In the genomic region with DNA sequence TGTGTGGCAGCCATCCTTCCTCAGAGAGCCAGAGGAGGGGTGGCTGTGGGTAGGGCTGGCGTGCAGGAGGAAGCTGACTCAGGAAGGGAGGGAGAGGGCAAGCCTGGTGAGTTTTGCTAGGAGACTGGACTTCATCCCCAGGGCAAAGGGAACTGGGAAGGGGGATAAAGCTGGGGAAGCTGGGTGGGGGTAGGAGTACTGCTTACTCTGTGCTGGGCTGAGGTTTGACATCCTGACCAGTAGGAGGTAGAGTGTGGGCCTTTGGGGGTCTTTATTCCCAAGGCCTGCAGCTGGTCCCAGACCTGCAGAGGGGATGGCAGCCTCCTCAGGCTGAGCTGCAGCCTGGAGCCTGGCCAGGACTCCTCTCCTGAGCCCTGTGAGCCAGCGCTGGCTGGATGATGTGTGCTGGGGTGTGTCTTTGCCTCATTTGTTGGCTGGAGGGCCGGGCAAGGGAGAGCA, we compare ENCODE assay signal across 8 mouse cellular contexts. TPM values are rescaled to one million over a fixed set of nuclear protein-coding genes. Genes with fewer than 3 reads are reported as not detected.
DNase-seq lines count a peak whose midpoint lies in the region; ATAC-seq and TF ChIP-seq lines count a peak whose summit lies in the region.

No protein-coding gene starts in this region.

- H3K27me3 ChIP-seq in midbrain, embryonic 10.5 days (ENCODE audit: low read depth, poor library complexity, severe bottlenecking): peaks cover 92% of the 10 kb centered on the region
- H3K27me3 ChIP-seq in midbrain, embryonic 11.5 days (ENCODE audit: control insufficient read depth, insufficient read depth, low read length): peaks cover 6% of the 10 kb centered on the region
- H3K27me3 ChIP-seq in heart, embryonic 12.5 days (replicated peaks): peaks cover 5% of the 10 kb centered on the region
- no peaks in the 10 kb centered on the region for H3K27me3 ChIP-seq in kidney, postnatal 0 days (ENCODE audit: insufficient read depth, low read length)
- peaks cover 8% of the 10 kb centered on the region for H3K27me3 ChIP-seq in myocyte (ENCODE audit: control insufficient read depth, insufficient read depth, insufficient read length)
- H3K27me3 ChIP-seq in thymus, adult 2 months (ENCODE audit: control insufficient read depth, insufficient read depth, low read length): no peaks in the 10 kb centered on the region

- H3K9me3 ChIP-seq in midbrain, embryonic 10.5 days (replicated peaks): no peaks in the 10 kb centered on the region
- H3K9me3 ChIP-seq in midbrain, embryonic 11.5 days (ENCODE audit: control insufficient read depth, low read length): no peaks in the 10 kb centered on the region
- no peaks in the 10 kb centered on the region for H3K9me3 ChIP-seq in heart, embryonic 12.5 days (replicated peaks)
- H3K9me3 ChIP-seq in kidney, postnatal 0 days (replicated peaks; ENCODE audit: low read length): no peaks in the 10 kb centered on the region

- H3K36me3 ChIP-seq in midbrain, embryonic 10.5 days: no peaks in the 10 kb centered on the region
- H3K36me3 ChIP-seq in midbrain, embryonic 11.5 days (ENCODE audit: control insufficient read depth, insufficient read depth, low read length): no peaks in the 10 kb centered on the region
- H3K36me3 ChIP-seq in heart, embryonic 12.5 days: no peaks in the 10 kb centered on the region
- no peaks in the 10 kb centered on the region for H3K36me3 ChIP-seq in kidney, postnatal 0 days (ENCODE audit: insufficient read depth, low read length)
- no peaks in the 10 kb centered on the region for H3K36me3 ChIP-seq in myocyte (ENCODE audit: control insufficient read depth, insufficient read depth)
- H3K36me3 ChIP-seq in thymus, adult 2 months (ENCODE audit: control insufficient read depth, insufficient read depth, low read length): no peaks in the 10 kb centered on the region

- H3K9ac ChIP-seq in midbrain, embryonic 11.5 days (ENCODE audit: low read length): no peak overlapping the region
- no peak overlapping the region for H3K9ac ChIP-seq in heart, embryonic 12.5 days
- H3K9ac ChIP-seq in kidney, postnatal 0 days (ENCODE audit: low read depth, low read length): 0 out of 2 replicates have a peak overlapping the region, but pooled peaks have one; percentile 35

- TF ChIP-seq POLR2A in myocyte (IDR thresholded peaks at IDR 0.05; ENCODE audit: insufficient read length, low read depth): no peak
- TF ChIP-seq POLR2A in thymus, adult 2 months (IDR thresholded peaks at IDR 0.05; ENCODE audit: control insufficient read depth, extremely low read depth, insufficient read depth, low read length, poor library complexity): no peak

- 18% methylated on average over 3 of the region's 3 CpGs for WGBS in midbrain, embryonic 10.5 days
- 20% methylated on average over 3 of the region's 3 CpGs for WGBS in midbrain, embryonic 11.5 days
- WGBS in heart, embryonic 12.5 days: 23% methylated on average over 3 of the region's 3 CpGs
- WGBS in kidney, postnatal 0 days: 21% methylated on average over 3 of the region's 3 CpGs
- 68% methylated on average over 3 of the region's 3 CpGs for WGBS in thymus, adult 2 months

- peak overlapping the region; percentile 3 for H3K27ac ChIP-seq in midbrain, embryonic 10.5 days (replicated peaks)
- no peak overlapping the region for H3K27ac ChIP-seq in midbrain, embryonic 11.5 days (ENCODE audit: low read depth, low read length)
- H3K27ac ChIP-seq in heart, embryonic 12.5 days (ENCODE audit: poor library complexity, severe bottlenecking): peak overlapping the region; percentile 56
- peak overlapping the region; percentile 68 for H3K27ac ChIP-seq in kidney, postnatal 0 days
- H3K27ac ChIP-seq in thymus, adult 2 months (ENCODE audit: control insufficient read depth, insufficient read depth, low read length): no peak overlapping the region

- no peak overlapping the region for H3ac ChIP-seq in myocyte (ENCODE audit: control insufficient read depth, insufficient read length)

- no peak overlapping the region for H3K4me2 ChIP-seq in midbrain, embryonic 11.5 days
- H3K4me2 ChIP-seq in heart, embryonic 12.5 days: no peak overlapping the region
- H3K4me2 ChIP-seq in kidney, postnatal 0 days (ENCODE audit: low read length): no peak overlapping the region
- peak overlapping the region; percentile 60 for H3K4me2 ChIP-seq in myocyte (ENCODE audit: low read depth)

- DNase-seq in midbrain, embryonic 10.5 days (ENCODE audit: low spot score): no peak
- no peak for DNase-seq in midbrain, embryonic 11.5 days (ENCODE audit: low spot score, missing footprints)
- peak; percentile 35 for DNase-seq in kidney, postnatal 0 days (ENCODE audit: low spot score)
- no peak for DNase-seq in embryo, embryonic 10 days (ENCODE audit: low spot score)
- DNase-seq in thymus, adult 2 months: no peak
- DNase-seq in left cerebral cortex, adult 8-10 months (ENCODE audit: low spot score in 2 of 2): no peak

- TF ChIP-seq CTCF in kidney, postnatal 0 days (IDR thresholded peaks at IDR 0.05; ENCODE audit: low read depth): no peak
- TF ChIP-seq CTCF in thymus, adult 2 months (IDR thresholded peaks at IDR 0.05; ENCODE audit: borderline replicate concordance, control insufficient read depth, extremely low read depth, insufficient read depth, low read length, poor library complexity): no peak

- no peak overlapping the region for H3K4me3 ChIP-seq in midbrain, embryonic 10.5 days
- H3K4me3 ChIP-seq in midbrain, embryonic 11.5 days (ENCODE audit: low read depth, low read length): no peak overlapping the region
- no peak overlapping the region for H3K4me3 ChIP-seq in heart, embryonic 12.5 days
- H3K4me3 ChIP-seq in kidney, postnatal 0 days (replicated peaks; ENCODE audit: low read depth, low read length): no peak overlapping the region
- no peak overlapping the region for H3K4me3 ChIP-seq in myocyte
- no peak overlapping the region for H3K4me3 ChIP-seq in thymus, adult 2 months (ENCODE audit: control insufficient read depth, insufficient read depth, low read length)

- ATAC-seq in midbrain, embryonic 11.5 days (ENCODE audit: low FRiP score): no peak
- ATAC-seq in heart, embryonic 12.5 days (ENCODE audit: insufficient number of reproducible peaks, low FRiP score): no peak
- ATAC-seq in kidney, postnatal 0 days (replicated peaks; ENCODE audit: low FRiP score, low read depth): peak; percentile 74

- H3K79me2 ChIP-seq in myocyte (ENCODE audit: control insufficient read depth, insufficient read depth): no peaks in the 10 kb centered on the region

- peaks cover 47% of the 10 kb centered on the region for H3K4me1 ChIP-seq in midbrain, embryonic 10.5 days
- peaks cover 24% of the 10 kb centered on the region for H3K4me1 ChIP-seq in midbrain, embryonic 11.5 days (ENCODE audit: control insufficient read depth, insufficient read depth, low read length)
- peaks cover 33% of the 10 kb centered on the region for H3K4me1 ChIP-seq in heart, embryonic 12.5 days (replicated peaks)
- peaks cover 14% of the 10 kb centered on the region for H3K4me1 ChIP-seq in kidney, postnatal 0 days (replicated peaks; ENCODE audit: insufficient read depth, low read length)
- peaks cover 4% of the 10 kb centered on the region; the same call in 1 of the 2 replicates for H3K4me1 ChIP-seq in thymus, adult 2 months (replicated peaks; ENCODE audit: control insufficient read depth, insufficient read depth, low read length)

TF ChIP-seq in myocyte, 11 proteins besides CTCF, POLR2A, EP300 and RAD21:
- no peak for TF ChIP-seq CEBPB (IDR thresholded peaks at IDR 0.05; ENCODE audit: insufficient read depth, poor library complexity, severe bottlenecking)
- no peak for TF ChIP-seq REST (IDR thresholded peaks at IDR 0.05; ENCODE audit: insufficient read depth, insufficient read length)
- TF ChIP-seq E2F4 (IDR thresholded peaks at IDR 0.05; ENCODE audit: insufficient read depth): no peak
- TF ChIP-seq MAX (IDR thresholded peaks at IDR 0.05; ENCODE audit: low read depth): no peak
- TF ChIP-seq TCF3 (IDR thresholded peaks at IDR 0.05; ENCODE audit: insufficient read length, low read depth): no peak
- TF ChIP-seq TCF12 (IDR thresholded peaks at IDR 0.05; ENCODE audit: insufficient read depth, poor library complexity, severe bottlenecking): no peak
- no peak for TF ChIP-seq USF1 (IDR thresholded peaks at IDR 0.05; ENCODE audit: low read depth)
- TF ChIP-seq MYOD1 (IDR thresholded peaks at IDR 0.05; ENCODE audit: control insufficient read depth in 1 of 3, insufficient read length in 2 of 3, low read depth in 2 of 3): no peak

RNA-seq across cellular contexts. Expression of a gene that starts 4.6 kb away (rescaled TPM):
- polyA plus RNA-seq in midbrain, embryonic 10.5 days (2016; fragmentation: Nextera tagmentation; extraction: Ambion mirVana): 7.5 and 7.6 TPM in 2 replicates
- polyA plus RNA-seq in midbrain, embryonic 11.5 days (2014; fragmentation: Nextera tagmentation; extraction: Ambion mirVana): 6.7 and 6.9 TPM in 2 replicates
- 7.8 and 8.6 TPM in 2 replicates for polyA plus RNA-seq in heart, embryonic 12.5 days (2016; fragmentation: Nextera tagmentation; extraction: Ambion mirVana)
- 9.4 and 9.6 TPM in 2 replicates for polyA plus RNA-seq in kidney, postnatal 0 days (2015; fragmentation: Nextera tagmentation; extraction: Ambion mirVana)
- polyA plus RNA-seq in myocyte (2012; fragmentation: generic; extraction: Trizol): 22.0 TPM
- polyA plus RNA-seq in thymus, adult 2 months (2012; rRNA removed): 35.9 and 40.3 TPM in 2 replicates
- total RNA-seq in left cerebral cortex, adult 8-10 months (2022): 10 to 100 TPM; 23.5 to 28.6 (median 26.1) TPM

Comparison
In these comparisons a context has a peak if more than half of its experiments do, and no peak if none do; other contexts are left out.
1. H3K27ac ChIP-seq: peak in midbrain, embryonic 10.5 days (single experiment), heart, embryonic 12.5 days (single experiment) and kidney, postnatal 0 days (single experiment); none in midbrain, embryonic 11.5 days (single experiment) and thymus, adult 2 months (single experiment).